Mouse (Mus musculus): ENCODE data around the gene Nprl3. TPM values are rescaled to one million over a fixed set of nuclear protein-coding genes. Genes with fewer than 3 reads are reported as not detected.

Nprl3 gene
- 73.9 TPM for polyA plus RNA-seq (2017; shearing (Covaris generic))

DNA sequence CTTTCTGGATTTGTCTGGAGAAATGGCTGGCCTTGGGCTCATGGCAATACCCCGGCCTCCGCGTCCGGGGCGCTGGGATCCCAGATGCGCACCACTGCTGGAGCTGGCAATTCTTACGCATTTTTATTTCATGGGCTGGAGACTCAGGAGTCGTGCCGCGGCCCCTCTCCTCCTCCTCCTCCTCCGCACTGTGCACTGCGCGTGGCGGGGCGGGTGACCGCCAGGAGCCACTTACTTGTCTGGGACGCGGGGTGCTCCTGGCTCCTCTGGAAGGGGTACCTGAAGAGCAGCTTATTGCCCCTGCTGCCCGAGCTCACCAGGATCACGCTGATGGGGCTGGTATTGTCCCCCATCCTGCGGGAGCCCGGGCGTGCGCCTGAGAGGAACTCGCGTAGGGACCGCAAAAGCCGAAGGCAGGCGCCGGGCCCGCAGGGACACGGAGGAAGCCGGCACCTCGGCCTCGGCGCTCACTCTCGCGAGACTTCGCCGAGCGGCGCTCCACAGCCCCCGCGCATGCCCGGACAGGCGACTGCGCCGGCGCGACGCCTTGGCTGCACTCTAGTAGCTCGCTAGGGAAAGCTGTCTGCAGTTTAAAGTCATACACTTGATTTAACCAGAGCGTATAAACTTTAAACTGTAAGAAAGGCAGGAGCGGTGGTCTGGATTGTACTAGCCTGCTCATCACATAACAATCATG is at the start of gene Nprl3:
Gene Nprl3, minus strand, starts transcription at position 520 of the 697 bp plus-strand sequence.

DNA sequence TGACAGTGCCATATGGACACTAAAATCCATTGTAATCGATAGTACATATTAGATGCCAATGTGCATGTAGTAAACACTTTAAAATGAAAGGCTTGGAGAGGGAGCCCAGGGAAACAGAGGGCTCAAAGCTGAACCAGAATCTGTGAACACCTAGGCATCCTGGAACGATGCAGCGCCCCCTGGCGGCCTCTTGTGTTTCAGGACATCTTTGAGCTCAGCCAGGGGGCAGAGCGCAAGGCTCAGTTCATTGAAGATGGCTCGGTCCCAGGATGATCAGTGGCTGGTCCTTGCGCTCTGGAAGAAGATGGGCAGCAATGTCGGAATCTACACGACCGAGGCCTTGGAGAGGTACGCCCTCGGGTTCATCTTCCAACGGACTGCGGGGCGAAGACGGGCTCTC is 32.4 kb upstream of the Nprl3 start, which contains the start of gene Hbq1a:
Gene Hbq1a, plus strand, starts transcription at position 205 of the 400 bp plus-strand sequence.

DNA sequence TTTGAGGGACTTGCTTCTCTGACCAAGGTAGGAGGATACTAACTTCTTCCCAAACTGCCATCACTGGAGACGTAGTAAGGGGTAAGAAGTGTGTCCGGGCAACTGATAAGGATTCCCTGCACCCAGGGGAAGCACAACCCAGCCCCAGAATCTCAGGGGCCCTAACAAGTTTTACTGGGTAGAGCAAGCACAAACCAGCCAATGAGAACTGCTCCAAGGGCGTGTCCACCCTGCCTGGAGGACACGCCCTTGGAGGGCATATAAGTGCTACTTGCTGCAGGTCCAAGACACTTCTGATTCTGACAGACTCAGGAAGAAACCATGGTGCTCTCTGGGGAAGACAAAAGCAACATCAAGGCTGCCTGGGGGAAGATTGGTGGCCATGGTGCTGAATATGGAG is 28.7 kb upstream of the Nprl3 start, which contains the start of gene Hba-a2:
Gene Hba-a2, plus strand, starts transcription at position 287 of the 400 bp plus-strand sequence.

DNA sequence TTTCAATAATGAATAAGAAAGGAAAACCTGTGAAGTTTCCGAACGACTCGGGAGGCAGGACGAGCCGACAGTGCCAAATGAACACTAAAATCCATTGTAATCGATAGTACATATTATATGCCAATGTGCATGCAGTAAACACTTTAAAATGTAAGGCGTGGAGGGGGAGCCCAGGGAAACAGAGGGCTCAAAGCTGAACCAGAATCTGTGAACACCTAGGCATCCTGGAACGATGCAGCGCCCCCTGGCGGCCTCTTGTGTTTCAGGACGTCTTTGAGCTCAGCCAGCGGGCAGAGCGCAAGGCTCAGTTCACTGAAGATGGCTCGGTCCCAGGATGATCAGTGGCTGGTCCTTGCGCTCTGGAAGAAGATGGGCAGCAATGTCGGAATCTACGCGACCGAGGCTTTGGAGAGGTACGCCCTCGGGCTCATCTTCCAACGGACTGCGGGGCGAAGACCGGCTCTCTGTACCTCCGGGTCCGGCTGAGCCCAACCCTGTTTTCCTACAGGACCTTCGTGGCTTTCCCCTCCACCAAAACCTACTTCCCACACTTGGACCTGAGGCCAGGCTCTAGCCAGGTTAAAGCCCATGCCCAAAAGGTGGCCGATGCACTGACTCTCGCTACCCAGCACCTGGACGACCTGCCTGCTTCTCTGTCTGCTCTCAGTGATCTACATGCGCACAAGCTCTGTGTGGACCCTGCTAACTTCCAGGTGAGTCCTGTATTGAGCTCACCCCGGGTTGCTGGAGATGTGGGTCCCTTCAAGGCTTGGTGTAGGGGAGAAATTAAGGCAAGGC is 19.4 kb upstream of the Nprl3 start, which contains the start of gene Hbq1b:
Gene Hbq1b, plus strand, starts transcription at position 271 of the 798 bp plus-strand sequence.

DNA sequence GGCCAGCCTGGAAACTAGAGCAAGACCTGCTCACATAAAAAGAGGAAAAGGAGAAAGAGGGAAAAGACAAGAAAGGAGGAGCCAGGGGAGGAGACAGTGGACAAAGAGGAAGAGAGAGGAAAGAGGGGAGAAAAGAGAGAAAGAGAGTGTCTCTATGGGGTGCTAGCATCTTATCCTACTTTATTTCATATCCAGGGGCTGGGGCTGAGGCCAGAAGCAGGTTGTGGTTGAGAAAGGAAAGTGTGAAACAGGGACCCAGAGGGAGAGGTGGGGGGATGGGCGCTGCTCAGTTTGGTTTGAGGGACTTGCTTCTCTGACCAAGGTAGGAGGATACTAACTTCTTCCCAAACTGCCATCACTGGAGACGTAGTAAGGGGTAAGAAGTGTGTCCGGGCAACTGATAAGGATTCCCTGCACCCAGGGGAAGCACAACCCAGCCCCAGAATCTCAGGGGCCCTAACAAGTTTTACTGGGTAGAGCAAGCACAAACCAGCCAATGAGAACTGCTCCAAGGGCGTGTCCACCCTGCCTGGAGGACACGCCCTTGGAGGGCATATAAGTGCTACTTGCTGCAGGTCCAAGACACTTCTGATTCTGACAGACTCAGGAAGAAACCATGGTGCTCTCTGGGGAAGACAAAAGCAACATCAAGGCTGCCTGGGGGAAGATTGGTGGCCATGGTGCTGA is 15.7 kb upstream of the Nprl3 start, which contains the start of gene Hba-a1:
Gene Hba-a1, plus strand, starts transcription at position 421 of the 687 bp plus-strand sequence.

DNA sequence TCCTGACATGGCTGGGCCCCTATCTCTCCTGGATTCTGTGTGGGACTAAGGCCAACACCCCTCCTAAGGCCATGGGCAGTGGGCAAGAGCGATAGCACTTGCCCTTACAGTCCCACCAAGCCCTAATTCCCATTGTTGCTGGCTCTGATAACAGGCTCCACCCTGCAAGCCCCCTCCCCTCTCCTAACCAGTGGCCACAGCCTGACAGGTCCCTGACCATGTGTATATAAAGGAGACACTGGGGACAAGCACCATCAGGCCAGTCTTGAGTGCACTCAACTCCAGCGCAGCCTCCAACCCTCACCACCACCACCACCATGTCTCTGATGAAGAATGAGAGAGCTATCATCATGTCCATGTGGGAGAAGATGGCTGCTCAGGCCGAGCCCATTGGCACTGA is 8.8 kb upstream of the Nprl3 start, which contains the start of gene Hba-x:
Gene Hba-x, plus strand, starts transcription at position 54 of the 400 bp plus-strand sequence.

DNA sequence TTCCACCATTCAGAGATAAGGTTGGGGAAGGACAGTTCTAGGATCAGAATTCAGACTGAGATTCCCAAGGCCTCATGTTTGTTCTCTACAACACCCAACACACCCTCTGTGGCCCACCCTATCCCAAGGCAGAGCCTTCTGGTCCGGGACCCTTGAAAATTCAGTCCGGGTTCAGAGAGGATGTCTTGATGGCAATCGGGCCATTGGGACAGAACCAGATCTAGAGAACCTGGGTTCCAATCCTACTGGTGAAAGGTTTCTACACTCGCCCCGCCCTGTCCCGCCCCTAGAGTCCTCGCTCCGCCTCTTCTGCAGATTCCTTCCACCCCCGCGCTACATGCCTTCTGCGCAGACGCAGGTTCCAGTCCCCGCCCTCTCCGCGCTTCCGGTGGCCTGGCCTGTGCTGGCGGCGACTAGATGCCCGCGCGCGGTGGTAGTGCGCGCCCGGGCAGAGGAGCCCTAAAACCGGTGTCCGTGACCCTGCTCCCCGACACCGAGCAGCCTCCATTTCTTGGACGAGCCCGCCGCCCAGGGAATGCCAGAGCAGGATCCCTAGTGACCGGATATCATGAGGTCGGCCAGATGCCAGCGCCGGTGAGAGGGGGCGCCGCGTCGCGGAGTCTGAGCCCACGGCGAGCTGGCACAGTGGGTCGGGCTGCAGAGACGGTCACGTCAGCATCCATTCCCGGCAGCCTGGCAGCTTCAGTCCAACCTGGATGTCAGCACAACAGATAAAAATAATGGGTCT is 41.2 kb downstream of the Nprl3 start, which contains the start of gene Mpg:
Gene Mpg, plus strand, starts transcription at position 382 of the 748 bp plus-strand sequence.

DNA sequence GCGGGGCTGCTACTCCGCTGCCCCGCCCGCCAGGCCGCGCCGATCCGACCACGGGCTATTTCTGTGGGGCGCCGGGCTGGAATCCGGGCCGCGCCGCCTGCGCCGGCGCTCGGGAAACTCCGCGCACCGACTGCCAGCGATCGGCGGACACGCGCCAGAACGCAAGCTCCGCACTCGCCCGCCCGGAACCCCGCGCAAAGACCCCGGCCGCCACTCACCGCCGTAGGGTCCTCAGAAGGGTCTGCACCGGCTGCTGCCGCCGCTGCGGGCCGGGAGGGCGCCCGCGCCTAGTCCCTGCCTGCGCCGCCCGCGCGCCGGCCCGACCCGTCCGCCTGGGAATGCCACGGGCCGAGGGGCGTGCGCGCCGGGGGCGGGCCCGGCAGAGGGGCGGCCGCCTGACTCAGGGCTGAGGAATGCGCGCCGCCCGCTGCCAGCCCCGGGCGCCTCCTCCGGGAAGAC is 45.5 kb downstream of the Nprl3 start, which contains the start of gene Rhbdf1:
Gene Rhbdf1, minus strand, starts transcription at position 350 of the 459 bp plus-strand sequence.

DNA sequence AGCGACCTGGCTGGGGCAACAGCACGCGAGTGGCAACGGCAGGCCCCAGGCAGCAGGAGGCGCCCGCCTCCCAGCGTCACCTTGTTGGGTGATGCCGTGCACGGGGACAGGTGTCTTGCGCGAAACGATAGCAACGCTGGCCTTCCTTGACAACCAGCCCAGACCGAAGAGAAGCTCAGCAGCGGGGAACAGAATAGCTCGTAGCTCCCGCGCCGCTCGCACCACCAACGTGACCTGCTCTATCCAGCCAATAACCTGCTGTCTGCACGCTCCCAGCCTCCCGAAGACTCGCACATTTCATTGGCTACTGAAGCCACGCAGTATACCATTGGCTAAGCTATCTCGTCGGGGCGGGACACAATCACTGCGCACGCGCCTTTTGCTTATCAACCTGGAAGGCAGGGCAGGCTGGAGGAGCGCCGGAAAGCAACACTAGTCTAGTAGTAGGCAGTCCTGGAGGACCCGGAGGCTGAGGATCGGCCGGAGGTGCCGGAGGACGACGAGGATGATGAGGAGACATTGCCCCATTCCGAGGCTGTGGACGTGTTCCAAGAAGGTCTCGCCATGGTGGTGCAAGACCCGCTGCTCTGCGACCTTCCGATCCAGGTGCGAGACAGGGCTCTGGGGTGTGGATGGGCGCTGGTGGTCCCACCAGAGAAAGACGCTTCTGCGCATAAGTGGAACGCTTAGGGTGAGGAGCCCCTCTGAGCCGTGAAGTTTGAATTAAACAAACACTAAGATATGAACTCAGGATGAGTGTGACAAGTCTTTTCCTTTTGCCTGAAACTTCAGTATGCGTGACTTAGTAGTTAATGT is 62.2 kb downstream of the Nprl3 start, which contains the start of gene Snrnp25:
Gene Snrnp25, plus strand, starts transcription at position 358 of the 816 bp plus-strand sequence.

DNA sequence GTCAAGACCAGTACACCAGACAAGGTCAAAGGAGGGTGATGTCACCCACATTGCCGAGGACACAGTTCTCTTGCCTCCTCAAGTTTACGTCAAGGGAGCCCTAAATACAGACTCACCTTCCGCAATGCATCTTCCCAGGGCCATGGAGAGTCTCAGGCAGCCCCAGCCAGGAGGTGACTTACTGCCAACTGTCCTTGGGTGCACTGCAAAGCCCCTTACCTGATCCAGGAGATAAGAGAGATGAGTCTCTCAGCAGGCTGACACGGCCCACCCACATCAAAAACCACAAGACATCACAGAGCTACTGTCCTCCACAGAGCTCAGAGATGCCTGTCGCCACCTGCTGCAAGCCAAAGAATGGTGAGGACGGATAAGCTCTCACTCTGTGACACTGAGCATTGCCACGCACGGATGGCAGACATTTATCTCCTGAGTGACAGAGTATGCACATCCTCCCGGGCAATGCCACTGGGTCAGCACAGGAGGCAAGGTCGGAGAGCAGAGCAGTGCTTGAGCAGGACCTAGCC is 67.4 kb downstream of the Nprl3 start, which contains the start of gene Il9r:
Gene Il9r, minus strand, starts transcription at position 205 of the 527 bp plus-strand sequence.

Other genes starting within 250 kb of the Nprl3 start
- gene Il9r, start 67.4 kb downstream of the Nprl3 start, polyA plus RNA-seq (2017; shearing (Covaris generic)): 8.6 TPM
- 37.1 TPM for gene Snrnp25, start 62.3 kb downstream of the Nprl3 start, polyA plus RNA-seq (2017; shearing (Covaris generic))
- 0.91 TPM for gene Rhbdf1, start 45.4 kb downstream of the Nprl3 start, polyA plus RNA-seq (2017; shearing (Covaris generic))
- gene Mpg, start 41.2 kb downstream of the Nprl3 start, polyA plus RNA-seq (2017; shearing (Covaris generic)): 32.5 TPM
- gene Hba-x, start 8.7 kb upstream of the Nprl3 start, polyA plus RNA-seq (2017; shearing (Covaris generic)): not detected
- 99.6 TPM for gene Hba-a1, start 15.8 kb upstream of the Nprl3 start, polyA plus RNA-seq (2017; shearing (Covaris generic))
- not detected for gene Hbq1b, start 19.3 kb upstream of the Nprl3 start, polyA plus RNA-seq (2017; shearing (Covaris generic))
- 169 TPM for gene Hba-a2, start 28.8 kb upstream of the Nprl3 start, polyA plus RNA-seq (2017; shearing (Covaris generic))
- not detected for gene Hbq1a, start 32.4 kb upstream of the Nprl3 start, polyA plus RNA-seq (2017; shearing (Covaris generic))
- gene Sh3pxd2b, start 80.1 kb upstream of the Nprl3 start, polyA plus RNA-seq (2017; shearing (Covaris generic)): 0.12 TPM
- 8.4 TPM for gene Ubtd2, start 187.7 kb upstream of the Nprl3 start, polyA plus RNA-seq (2017; shearing (Covaris generic))

All from CD4-positive, CD25-positive, alpha-beta regulatory T cell (primary cell).